Mouse (Mus musculus) monocyte, adult 5-6 weeks (primary cell): ENCODE results near the gene Sgms1. TPM values are rescaled to one million over a fixed set of nuclear protein-coding genes. Genes with fewer than 3 reads are reported as not detected.
"Not testable (repeated sequence)": the region's sequence is repeated elsewhere in the genome, so short reads cannot be mapped to it uniquely, and the experiment has no call there.

Experiments used
- ATAC-seq: fragments of 153-309, 156-312 bp; replicated peaks from 2 replicates; pipeline ENCODE4 v1.8.0; 2017; ENCODE audit warnings: mild to moderate bottlenecking; ENCODE audit not compliant: low TSS enrichment, insufficient number of reproducible peaks, severe bottlenecking, poor library complexity, low FRiP score
- total RNA-seq: library from RNA; stranded (forward); fragments of 200-1000, 200-491, 200-594 nt; gene quantifications from 3 replicates; pipeline ENCODE4 v1.2.3, GENCODE M21; 2017

The Sgms1 gene
- total RNA-seq, 1 experiment from 2014 or later: 146 TPM

GRCm38 (mm10) chr19:32107771-32108306 is 281.7 kb downstream of the Sgms1 start, which contains the start of gene Asah2:
TSS of gene Asah2 (minus strand) at chr19:32108211.
- ATAC-seq: peak; percentile 72

- ATAC-seq: no peak
Observed at GRCm38 (mm10) chr19:32106750-32107149, 282.8 kb downstream of the Sgms1 start.

GRCm38 (mm10) chr19:32104217-32104616 is 285.3 kb downstream of the Sgms1 start:
- ATAC-seq: no peak

- no peak for ATAC-seq
Observed at GRCm38 (mm10) chr19:32102976-32103300, 286.6 kb downstream of the Sgms1 start.

GRCm38 (mm10) chr19:32102294-32102975 is 287.1 kb downstream of the Sgms1 start:
- ATAC-seq: no peak

- ATAC-seq: no peak
Observed at GRCm38 (mm10) chr19:32098582-32098981, 290.9 kb downstream of the Sgms1 start.

- ATAC-seq: no peak
Observed at GRCm38 (mm10) chr19:32092358-32092757, 297.2 kb downstream of the Sgms1 start.

GRCm38 (mm10) chr19:32090804-32091203 is 298.7 kb downstream of the Sgms1 start:
- no peak for ATAC-seq

- ATAC-seq: no peak
Observed at GRCm38 (mm10) chr19:32088570-32088969, 300.9 kb downstream of the Sgms1 start.

- ATAC-seq: no peak
Observed at GRCm38 (mm10) chr19:32087736-32088470, 301.6 kb downstream of the Sgms1 start.

GRCm38 (mm10) chr19:32084813-32085212 is 304.7 kb downstream of the Sgms1 start:
- not testable (repeated sequence) for ATAC-seq

Other genes starting within 250 kb of the Sgms1 start
- 60.6 to 75.0 TPM (median 69.6 TPM) in 3 replicates for gene Rpl9-ps6, start 76.9 kb upstream of the Sgms1 start, total RNA-seq
- 11.0 to 12.3 TPM (median 11.4 TPM) in 3 replicates for gene Minpp1, start 96.1 kb upstream of the Sgms1 start, total RNA-seq
- 0.58 to 2.8 TPM (median 1.4 TPM) in 3 replicates for gene Papss2, start 206.1 kb upstream of the Sgms1 start, total RNA-seq